Mouse (Mus musculus) spleen, postnatal 10 days (tissue): Measurements from ENCODE around the gene Josd2.

Experiments used
- DNase-seq, 2 experiments: peaks; one replicate each; pipeline ENCODE4 v3.0.0; 2021 to 2022; ENCODE audit warnings: low spot score in 2 of 2

Josd2 gene

GRCm38 (mm10) chr7:44472558-44472885 lies 4.7 kb downstream of the Josd2 start:
- DNase-seq: no peak

- DNase-seq: peak in 1 of 2 experiments; percentile 16
Measured at GRCm38 (mm10) chr7:44472961-44473646, 5.3 kb downstream of the Josd2 start.

- DNase-seq: peak in 1 of 2 experiments; percentile 18
Measured at GRCm38 (mm10) chr7:44474419-44474818, 6.6 kb downstream of the Josd2 start.

- DNase-seq: no peak
Measured at GRCm38 (mm10) chr7:44475046-44475614, 7.3 kb downstream of the Josd2 start.

DNA sequence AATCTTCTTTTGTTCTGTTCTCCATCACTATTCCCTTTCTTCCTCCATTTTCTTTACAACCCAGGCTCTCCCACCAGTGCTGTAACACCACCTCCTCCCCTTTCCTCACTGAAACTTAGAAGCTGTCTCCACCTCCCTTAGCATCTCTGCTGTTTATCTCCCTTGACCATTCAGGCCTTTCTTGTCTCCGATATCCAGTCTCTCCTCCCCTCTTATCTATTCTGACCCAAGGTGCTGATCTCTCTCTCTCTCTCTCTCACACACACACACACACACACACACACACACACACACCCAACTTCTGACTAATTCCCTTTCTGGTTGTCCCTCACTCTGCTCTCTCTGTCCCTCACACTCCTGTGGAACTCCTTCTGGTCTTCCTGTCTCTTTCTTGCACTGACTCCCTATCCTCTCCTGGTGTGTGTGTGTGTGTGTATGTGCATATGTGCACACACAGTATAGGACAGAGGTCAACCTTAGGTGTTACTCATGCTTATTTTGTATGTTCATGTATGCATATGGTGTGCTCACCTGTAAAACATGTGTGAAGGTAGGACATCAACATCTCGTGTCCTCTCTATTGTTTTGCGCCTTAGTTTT lies 15.2 kb downstream of the Josd2 start:
- DNase-seq: no peak

DNA sequence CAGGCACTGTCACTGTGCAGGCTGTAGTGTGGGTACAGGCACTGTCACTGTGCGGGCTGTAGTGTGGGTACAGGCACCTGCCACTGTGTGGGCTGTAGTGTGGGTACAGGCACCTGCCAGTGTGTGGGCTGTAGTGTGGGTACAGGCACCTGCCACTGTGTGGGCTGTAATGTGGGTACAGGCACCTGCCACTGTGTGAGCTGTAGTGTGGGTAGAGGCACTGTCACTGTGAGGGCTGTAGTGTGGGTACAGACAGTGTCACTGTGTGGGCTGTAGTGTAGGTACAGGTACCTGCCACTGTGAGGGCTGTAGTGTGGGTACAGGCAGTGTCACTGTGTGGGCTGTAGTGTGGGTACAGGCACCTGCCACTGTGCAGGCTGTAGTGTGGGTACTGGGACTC lies 16.3 kb downstream of the Josd2 start:
- DNase-seq: no peak

GRCm38 (mm10) chr7:44484841-44485571 lies 17.2 kb downstream of the Josd2 start:
- peak; percentile 80 to 87 for DNase-seq

DNA sequence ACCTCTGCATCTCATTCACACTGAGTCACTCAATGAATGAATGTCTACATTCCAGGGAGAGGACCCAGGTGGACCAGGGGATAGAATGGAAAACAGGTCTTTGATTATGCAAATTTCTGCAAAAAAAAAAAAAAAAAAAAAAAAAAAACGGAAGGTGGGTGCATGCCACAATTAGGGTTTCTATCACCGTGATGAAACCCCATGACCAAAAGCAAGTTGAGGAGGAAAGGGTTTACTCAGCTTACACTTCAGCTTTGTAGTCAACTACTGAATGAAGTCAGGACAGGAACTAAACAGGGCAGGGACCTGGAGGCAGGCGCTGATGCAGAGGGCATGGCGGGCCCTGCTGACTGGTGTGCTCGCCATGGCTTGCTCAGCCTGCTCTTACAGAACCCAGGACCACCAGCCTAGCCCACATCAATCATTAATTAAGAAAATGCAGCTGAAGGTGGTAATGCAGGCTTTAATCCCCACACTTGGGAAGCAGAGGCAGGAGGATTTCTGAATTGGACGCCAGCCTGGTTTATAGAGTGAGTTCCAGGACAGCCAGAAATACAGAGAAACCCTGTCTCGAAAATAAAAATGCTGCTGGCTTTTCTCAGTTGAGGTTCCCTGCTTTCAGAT lies 17.9 kb downstream of the Josd2 start:
- DNase-seq: no peak

DNA sequence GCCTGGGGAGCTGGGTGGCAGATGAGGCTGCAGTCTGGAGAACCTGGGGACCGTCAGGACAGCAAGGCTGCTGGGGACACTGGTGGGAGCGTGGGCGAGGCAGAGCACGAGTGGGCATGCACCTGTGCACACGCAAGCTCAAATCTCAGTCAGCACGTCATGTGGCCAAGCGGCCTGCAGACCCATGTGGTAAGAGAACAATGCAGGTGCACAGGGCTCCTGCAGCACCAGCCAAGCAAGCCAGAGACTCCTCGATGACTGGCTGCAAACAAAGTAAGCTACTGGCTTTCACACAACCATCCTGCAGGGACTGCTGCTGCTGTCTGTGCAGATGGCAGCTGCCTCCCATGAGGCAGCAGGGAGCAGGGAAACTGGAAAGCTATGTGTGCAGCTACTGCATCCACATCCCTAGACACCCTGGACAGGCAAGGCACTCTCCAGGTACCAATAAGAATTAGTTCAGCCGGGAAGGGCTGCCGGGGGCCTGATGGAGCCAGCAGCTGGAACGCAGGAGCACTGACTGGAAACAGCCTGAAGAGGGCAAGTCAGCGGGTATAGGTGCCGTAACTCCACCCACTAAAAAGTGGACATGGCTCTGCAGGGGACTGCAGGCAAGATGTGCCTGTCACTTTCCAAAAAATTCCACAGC lies 19.3 kb downstream of the Josd2 start:
- no peak for DNase-seq

DNA sequence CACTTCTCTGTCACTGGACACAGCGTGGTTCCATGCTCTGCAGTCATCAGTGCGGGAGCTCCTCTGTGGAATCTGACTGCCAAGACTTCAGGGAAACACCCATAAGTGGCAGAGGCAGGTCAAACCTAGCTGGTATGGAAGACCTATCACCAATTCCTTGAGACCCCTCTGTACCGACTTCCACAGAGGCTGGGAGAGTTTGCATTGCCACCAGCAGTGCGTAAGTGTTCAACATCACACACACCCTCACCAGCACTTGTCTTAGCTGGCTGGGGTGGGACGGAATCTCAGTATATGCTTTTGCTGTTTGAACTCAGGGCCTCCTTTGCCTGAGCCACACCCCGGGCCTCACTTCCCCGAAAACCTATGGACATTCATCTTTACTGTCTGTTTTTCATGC lies 20.2 kb downstream of the Josd2 start:
- no peak for DNase-seq

DNA sequence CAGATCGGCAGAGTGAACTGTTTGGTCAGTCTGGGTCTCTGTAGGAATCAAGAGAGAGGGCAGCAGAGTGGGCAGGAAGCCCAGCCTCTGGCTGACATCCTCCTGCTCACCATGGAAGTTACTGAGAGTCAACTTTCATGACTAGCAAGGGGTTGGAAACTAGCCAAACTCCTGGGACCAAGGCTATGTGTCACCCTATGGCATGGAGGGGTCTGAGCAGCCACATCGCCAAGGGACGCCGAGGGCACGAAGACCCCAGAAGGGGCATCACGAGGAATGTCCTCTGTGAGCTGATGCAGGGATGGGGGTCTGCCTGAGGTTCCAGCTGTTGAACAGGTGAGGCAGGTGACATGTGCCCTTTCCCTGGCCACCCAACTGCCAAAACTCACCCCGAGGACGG lies 20.8 kb downstream of the Josd2 start:
- no peak for DNase-seq

- no peak for DNase-seq
Measured at GRCm38 (mm10) chr7:44490281-44490680, 22.5 kb downstream of the Josd2 start.

GRCm38 (mm10) chr7:44491391-44491790 lies 23.6 kb downstream of the Josd2 start:
- DNase-seq: no peak

DNA sequence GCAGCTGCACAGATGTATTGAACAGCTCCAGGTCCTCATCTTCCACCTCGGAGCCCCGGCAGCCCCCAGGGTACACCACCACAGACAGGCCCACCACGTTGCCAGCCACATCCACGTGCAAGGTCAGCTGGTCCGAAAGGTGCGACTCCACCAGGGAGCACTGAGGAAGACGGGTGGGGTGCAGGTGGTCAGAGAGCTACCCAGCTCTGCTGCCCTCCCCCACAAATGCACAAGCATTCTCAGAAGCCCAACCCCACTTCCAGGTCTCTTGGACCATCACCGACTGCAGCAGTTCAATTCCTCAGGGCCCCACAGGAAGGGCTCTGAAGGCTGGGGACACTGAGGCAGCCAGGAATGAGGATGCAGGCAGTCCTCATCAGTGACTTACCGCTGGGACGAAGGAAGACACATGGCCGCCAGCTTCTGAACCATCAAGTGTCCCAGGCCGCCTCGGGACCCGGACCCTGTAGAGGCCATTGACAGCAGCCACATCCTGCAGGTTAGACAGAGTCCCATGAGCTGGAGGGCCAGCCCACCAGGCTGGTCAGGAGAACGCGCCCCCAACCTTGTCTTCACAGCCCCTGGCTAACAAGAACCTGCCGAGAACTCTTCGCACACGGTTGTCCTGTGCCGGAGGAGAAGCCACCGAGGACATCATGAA lies 24.5 kb downstream of the Josd2 start:
- DNase-seq: no peak

- DNase-seq: no peak
Measured at GRCm38 (mm10) chr7:44494681-44495080, 26.9 kb downstream of the Josd2 start.

DNA sequence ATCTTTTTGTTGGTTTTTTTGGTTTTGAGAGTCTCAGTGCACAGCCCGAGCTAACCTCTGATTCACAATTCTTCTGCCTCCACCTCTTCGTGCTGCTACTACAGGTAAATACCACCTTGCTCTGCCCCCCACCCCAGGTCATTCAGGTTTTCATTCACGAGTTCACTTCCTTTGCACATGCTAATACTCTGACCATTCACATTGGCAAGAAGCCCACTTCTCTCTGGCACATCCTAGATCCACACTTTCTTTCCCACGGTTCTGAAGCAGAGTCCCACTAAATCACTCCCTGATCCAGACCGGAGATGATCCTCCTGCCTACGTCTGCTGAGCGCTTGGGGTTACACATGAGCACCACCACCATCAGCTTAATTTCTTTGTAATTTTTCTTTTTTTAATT lies 27.3 kb downstream of the Josd2 start:
- no peak for DNase-seq

DNA sequence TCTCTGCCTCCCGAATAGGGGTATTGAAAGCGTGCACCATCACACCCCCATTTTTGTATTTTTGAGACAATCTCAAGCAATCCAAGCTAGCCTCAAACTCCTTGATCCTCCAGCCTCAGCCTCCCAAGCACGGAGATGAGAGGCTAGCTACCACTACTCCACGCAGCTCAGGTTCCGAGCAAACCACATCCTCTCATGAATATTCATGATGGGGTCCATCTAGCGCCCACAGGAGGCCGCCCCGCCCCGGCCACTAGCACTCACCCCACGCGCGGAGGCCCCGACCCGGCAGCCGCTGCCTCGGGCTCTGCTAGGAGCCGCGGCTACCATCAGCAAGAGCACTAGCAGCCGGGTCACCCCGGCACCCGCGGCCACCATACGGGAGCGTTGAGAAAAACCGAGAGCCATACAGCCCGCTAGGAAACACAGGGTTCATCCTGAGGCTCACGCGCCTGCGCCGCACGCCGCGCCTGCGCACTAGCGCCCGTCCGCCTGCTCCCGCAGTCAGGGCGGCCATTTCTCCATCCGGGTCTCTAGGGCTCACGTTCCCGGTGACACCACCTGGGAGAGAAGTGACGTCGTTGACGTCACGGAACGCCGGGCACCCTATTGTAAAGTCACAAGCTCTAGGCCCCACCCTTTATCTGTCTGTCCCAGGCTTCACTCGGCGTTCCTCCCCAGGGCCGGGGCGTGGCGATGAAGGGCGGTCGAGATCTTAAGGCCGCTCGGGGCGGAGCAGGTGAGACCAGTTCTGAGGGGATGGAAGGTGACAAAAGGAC lies 28.4 kb downstream of the Josd2 start, which contains the start of the genes Emc10 and Fam71e1:
Emc10 (minus strand) TSS at position 538 of the 779 bp plus-strand sequence.
Fam71e1 (plus strand) TSS at position 590 of the 779 bp plus-strand sequence.
- peak; percentile 97 to 98 for DNase-seq

DNA sequence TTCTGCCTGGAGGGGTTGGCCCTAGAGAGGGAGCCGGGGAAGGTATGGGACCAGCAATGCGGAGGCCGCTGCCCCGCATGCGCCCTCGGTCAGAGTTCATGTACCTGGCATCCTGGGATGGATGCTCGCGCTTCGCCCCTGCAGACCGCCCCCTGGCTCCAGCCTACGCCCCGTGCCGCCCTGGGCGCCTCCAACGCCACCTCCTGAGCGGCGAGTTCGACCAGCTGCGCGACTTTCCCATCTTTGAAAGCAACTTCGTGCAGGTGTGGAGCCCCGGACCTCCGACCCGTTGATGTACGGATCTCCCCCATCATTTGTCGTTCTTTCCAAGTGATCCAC lies 29.0 kb downstream of the Josd2 start:
- DNase-seq: no peak

- DNase-seq: no peak
Measured at GRCm38 (mm10) chr7:44497361-44498055, 29.7 kb downstream of the Josd2 start.

- no peak for DNase-seq
Measured at GRCm38 (mm10) chr7:44498922-44499321, 31.1 kb downstream of the Josd2 start.
